Mouse (Mus musculus): ENCODE measurements around the gene Calr3. TPM values are rescaled to one million over a fixed set of nuclear protein-coding genes. Genes with fewer than 3 reads are reported as not detected.

The Calr3 gene
- total RNA-seq, 2 experiments from 2014 or later = 0.78 to 1.5 TPM

DNA sequence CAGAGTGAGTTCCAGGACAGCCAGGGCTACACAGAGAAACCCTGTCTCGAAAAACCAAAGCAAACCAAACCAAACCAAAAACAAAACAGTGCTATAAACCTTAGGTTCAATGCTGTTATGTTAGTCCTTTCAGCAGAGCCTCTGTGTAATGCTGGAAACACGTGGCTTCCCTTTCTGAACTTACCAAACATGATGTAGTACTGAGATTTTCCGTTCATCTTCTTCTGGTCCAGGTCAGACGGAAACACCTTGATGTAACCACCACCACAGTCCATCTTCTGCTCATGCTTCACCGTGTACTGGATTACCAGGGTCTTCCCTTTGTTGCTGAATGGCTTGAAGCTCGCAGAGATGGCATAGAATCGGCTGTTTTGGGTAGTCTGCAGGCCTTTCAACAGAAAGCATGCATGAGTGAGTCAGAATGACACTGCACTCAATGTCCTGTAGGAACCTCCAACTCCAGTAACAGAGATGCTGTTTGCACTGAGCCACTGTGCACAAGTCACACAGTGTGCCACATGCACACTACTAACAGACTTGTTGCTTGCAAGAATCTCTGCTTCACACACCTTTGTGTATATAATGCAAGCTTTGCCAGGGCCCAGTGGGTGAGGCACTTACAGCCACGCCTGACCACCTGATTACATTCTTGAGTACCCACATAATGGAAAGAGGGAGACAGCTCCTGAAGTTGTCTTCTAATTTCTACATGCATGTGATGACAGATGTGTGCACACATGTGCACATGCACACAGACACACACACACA is 5.2 kb downstream of the Calr3 start:
- DNase-seq (ENCODE audit: low spot score in 2 of 2) = no peak

DNA sequence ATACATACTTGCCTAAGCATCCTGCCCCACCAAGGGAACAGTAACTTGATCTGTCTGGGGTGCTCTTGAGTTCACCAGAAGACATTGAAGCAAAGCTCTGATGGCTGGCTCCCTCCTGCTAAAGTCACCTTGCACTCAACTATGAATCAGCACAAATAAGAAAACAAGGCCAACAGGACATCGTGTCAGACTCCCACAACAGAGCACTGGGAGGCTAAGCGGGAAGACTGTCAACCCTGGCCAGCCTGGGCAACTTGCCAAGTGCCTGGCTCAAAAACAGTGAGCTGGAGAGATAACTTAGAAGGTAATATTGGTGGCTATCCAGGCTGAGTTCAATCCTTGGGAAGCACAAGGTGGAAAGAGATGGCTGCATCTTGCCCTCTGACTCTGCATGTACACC is 8.7 kb downstream of the Calr3 start:
- DNase-seq (ENCODE audit: low spot score in 2 of 2) = no peak

DNA sequence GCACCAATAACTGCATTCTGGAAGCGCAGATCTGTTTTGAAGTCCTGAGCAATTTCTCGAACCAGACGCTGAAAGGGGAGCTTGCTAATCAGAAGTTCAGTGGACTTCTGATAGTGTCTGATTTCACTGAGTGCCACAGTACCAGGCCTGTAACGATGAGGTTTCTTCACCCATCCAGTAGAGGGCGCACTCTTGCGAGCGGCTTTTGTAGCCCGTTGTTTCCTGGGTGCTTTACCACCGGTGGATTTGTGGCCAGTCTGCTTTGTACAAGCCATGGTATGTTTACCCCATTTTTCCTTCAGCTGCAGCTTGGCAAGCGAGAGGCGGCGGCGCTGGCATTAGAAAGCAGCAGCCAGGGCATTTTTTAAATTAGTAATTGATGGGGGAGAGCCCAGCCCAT is 14.0 kb downstream of the Calr3 start:
- no peak for DNase-seq (ENCODE audit: low spot score in 2 of 2)

DNA sequence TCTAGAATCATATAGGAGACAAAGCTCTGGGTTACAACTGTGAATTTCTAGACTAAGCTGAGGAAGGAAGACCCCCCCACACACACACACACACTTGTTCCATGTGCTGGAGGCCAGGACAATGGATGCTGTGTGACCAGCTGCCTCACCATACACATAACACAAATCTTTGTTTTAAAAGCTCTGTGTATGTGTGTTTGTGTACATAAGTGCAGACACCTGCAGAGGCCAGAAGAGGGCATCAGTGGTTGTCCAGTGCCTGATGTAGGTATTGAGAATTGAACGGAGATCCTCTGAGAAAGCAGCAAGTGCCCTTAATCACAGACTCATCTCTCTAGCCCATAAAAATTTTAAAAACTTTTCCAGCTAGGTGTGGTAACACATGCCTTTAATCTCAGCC is 20.7 kb downstream of the Calr3 start:
- DNase-seq (ENCODE audit: low spot score in 2 of 2) = no peak

DNA sequence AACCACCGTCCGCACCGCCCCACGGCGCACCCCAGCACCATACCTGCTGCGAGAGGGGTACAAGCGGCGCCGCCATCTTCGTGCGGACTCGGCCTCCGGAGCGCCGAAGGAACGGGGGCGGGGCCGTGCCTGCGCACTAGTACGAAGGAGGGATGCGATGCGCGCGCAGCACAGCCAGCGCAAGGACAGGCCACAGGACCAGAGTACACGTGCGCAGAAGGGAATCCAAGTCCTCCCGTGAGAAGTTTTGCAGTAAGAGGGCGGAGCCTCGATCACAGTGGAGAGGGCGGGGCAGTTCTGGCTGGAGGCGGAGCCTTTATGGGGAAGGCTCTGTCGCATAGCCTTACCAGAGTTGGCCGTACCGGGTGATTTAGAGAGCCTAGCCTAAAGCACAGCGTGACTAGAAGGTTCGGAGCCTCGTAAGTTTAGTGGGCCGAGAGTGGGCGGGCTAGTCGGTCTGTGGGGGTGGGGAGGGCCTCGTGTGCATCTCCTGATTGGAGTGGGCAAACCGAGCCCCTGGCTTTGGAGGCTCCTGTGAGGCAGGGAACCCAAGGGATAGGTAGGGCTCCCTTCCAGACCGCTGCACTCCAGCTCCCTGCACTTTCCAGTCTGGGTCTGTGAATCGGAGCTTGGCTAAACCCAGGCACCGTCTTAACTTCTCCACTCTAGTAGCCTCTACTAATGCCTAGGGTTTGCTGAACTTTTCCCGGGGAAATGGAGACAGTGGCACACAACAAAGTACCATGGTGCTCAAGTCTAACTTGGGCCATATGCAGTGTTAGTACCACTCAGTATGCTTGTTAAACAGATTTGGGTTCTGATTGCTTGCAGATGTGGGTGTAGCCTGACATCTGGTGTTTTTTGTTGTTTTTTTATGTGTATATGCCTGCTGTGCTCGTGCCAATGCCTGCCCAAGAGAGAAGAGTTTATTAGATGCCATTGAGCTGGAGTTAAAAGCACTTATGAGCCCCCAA is 22.0 kb downstream of the Calr3 start, which contains the start of gene Eps15l1:
Gene Eps15l1 (minus strand): TSS at position 99 of the 974 bp plus-strand sequence.
- peak; percentile 95 to 99 for DNase-seq (ENCODE audit: low spot score in 2 of 2)

GRCm38 (mm10) chr8:72420571-72421361 is 22.9 kb downstream of the Calr3 start:
- peak in 1 of 2 experiments; percentile 32 for DNase-seq (ENCODE audit: low spot score in 2 of 2)

DNA sequence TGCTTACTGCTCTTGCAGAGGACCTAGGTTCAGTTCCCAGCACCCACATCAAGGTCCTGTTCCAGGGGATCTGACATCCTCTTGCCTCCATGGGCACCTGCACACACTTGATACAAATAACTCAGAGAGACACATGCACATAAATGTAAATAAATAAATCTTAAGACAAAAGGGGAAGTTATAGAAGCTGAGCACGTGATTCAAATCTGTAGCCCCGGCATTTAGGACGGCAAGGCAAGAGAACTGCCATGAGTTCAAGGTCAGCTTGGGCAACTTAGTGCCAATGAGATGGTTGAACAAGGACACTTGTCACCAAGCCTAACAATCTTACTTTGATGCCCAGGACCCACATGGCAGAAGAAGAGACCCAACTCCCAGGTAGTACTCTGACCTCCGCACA is 25.6 kb downstream of the Calr3 start:
- no peak for DNase-seq (ENCODE audit: low spot score in 2 of 2)

GRCm38 (mm10) chr8:72415252-72415651 is 28.4 kb downstream of the Calr3 start:
- DNase-seq (ENCODE audit: low spot score in 2 of 2) = no peak

- no peak for DNase-seq (ENCODE audit: low spot score in 2 of 2)
Observed at GRCm38 (mm10) chr8:72413839-72414238, 29.8 kb downstream of the Calr3 start.

DNA sequence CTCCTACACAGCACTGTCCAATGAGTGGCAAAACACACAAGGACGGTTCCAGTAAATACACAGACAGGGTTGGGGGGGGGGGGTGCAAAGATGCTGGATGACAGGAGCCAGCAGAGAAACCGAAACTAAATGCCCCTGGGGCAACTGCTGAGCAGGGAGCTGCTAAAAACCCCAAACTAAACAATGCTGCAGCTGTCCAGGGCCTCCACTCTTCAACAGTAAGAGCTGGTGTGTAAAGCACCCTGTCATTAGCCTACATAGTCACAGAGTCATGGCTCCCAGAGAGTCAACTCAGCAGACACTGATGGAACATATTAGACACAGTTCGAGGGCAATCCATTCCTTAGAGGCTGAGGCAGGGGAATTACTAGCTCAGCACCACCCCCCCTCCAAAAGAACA is 34.2 kb downstream of the Calr3 start:
- DNase-seq (ENCODE audit: low spot score in 2 of 2) = no peak

- DNase-seq (ENCODE audit: low spot score in 2 of 2) = no peak
Observed at GRCm38 (mm10) chr8:72407878-72408277, 35.8 kb downstream of the Calr3 start.

DNA sequence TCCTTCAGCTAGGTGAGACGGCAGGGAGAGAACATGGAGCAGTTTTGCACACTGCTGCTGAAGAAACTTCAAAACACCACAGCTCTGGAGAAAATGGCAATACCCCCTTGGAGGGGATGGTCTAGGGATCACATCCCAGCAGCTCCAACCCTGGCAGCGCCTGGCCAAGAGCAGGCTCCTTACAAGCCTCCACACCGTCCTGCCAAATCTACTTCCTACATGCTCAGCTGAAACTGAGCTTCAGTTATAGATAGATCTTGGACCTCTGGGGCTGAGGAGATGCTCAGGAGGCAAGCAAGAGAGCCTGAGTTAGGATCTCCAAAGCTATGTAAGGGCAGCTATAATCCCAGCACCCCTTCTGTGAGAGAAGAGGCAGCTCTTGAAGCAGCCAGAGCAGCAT is 40.7 kb downstream of the Calr3 start:
- no peak for DNase-seq (ENCODE audit: low spot score in 2 of 2)

- DNase-seq (ENCODE audit: low spot score in 2 of 2) = no peak
Observed at GRCm38 (mm10) chr8:72401381-72401780, 42.3 kb downstream of the Calr3 start.

GRCm38 (mm10) chr8:72385737-72386136 is 57.9 kb downstream of the Calr3 start:
- no peak for DNase-seq (ENCODE audit: low spot score in 2 of 2)

DNA sequence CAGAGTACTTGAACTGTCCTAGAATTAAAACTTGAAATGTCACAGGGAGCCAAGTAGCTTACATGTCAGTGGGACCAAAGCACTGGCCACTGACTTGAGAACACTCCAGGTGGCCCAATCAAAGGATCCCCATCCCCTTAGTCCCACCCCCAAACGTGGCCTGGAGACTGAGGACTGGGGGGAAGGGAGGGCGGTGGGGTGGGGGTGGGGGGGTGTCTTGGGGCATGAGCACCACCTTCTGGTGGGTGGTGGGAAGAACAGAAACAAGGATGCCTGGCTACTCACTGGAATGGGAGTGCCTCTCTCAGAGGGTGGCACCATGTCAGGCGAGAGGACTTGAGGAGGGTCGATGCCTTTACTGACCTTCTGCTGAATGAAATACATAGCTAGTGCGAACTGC is 61.3 kb downstream of the Calr3 start:
- DNase-seq (ENCODE audit: low spot score in 2 of 2) = no peak

GRCm38 (mm10) chr8:72380656-72381055 is 63.0 kb downstream of the Calr3 start:
- no peak for DNase-seq (ENCODE audit: low spot score in 2 of 2)

- no peak for DNase-seq (ENCODE audit: low spot score in 2 of 2)
Observed at GRCm38 (mm10) chr8:72376900-72377299, 66.8 kb downstream of the Calr3 start.

- no peak for DNase-seq (ENCODE audit: low spot score in 2 of 2)
Observed at GRCm38 (mm10) chr8:72376309-72376708, 67.4 kb downstream of the Calr3 start.

- no peak for DNase-seq (ENCODE audit: low spot score in 2 of 2)
Observed at GRCm38 (mm10) chr8:72375161-72375560, 68.5 kb downstream of the Calr3 start.
